Mouse (Mus musculus) kidney, postnatal 36 days (tissue): Measurements from ENCODE around the gene Rmi2.
"Not testable (repeated sequence)": the region's sequence is repeated elsewhere in the genome, so short reads cannot be mapped to it uniquely, and the experiment has no call there.

Experiments used
- DNase-seq, 2 experiments: peaks; one replicate each; pipeline ENCODE4 v3.0.0; 2021 to 2022; ENCODE audit warnings: mixed read lengths in 2 of 2

Rmi2 gene

GRCm38 (mm10) chr16:10827766-10828460 is 6.9 kb upstream of the Rmi2 start:
- DNase-seq = no peak

DNA sequence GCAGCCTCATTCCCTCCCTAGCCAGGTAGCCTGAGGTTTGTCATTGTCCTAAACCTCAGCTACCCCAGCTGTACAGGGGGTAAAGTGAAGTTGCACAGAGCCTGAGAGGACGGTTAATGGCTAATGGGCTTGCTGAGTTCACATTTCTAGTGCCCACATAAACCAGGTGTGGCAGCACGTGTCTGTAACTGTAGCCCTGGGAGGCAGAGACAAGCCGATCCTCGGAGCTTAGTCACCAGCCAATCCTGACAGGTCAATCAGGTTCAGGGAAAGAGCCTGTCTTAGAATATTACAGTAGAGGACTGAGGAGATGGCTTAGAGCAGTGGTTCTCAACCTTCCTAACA is 6.4 kb upstream of the Rmi2 start:
- peak; percentile 60 to 63 for DNase-seq

GRCm38 (mm10) chr16:10834542-10834910 is 333 bp upstream of the Rmi2 start:
- DNase-seq = no peak

DNA sequence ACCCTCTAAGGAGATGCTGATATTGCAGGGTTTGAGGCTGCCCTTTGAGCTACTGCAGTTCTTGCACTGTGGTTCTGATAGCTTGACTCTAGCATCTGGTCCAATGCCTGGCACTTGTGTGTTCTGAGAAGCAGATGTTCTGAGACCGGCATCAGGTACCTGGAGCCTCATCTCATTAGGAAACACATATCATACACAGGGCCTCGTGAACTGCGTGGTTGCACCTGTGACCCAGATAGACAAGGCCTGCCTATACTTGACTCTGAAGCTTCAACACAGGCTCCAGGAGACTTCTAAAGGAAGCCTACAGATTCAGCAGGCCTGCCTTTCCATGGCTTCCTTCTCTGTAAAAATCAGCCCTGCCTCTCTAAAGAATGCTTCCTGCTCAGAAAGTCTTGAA is 1.5 kb downstream of the Rmi2 start:
- no peak for DNase-seq

- DNase-seq = no peak
Observed at GRCm38 (mm10) chr16:10837250-10837649, 2.4 kb downstream of the Rmi2 start.

- no peak for DNase-seq
Observed at GRCm38 (mm10) chr16:10837903-10838302, 3.0 kb downstream of the Rmi2 start.

GRCm38 (mm10) chr16:10838487-10839245 is 3.8 kb downstream of the Rmi2 start:
- DNase-seq = peak; percentile 28 to 39

- DNase-seq = no peak
Observed at GRCm38 (mm10) chr16:10840018-10840417, 5.2 kb downstream of the Rmi2 start.

DNA sequence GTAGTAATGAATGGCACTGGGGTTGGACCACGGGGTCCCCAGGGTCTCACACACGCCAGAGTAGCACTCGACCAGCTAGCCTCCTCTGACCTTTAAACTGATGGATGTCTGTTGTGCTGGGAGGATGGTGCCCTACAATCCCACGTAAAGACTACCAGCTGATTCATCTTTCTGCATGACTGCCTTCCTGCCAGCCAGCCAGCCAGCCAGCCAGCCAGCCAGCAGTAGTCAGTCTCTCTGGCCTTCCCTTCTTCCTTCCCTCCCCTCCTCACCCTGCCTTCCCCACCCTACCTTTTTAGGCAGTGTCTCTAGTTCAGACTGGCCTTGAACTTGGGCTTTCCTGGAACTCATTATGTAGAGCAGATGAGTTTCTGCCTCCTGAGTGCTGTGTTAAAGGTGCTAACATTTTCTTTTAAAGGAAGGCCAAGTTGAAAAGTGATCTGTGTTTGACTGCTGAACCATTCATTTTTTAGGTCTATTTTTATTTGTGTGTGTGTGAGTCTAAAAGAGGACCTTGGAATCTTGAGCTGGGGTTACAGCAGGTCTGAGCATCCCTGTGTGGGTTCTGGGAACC is 7.5 kb downstream of the Rmi2 start:
- DNase-seq = peak; percentile 67 to 70

DNA sequence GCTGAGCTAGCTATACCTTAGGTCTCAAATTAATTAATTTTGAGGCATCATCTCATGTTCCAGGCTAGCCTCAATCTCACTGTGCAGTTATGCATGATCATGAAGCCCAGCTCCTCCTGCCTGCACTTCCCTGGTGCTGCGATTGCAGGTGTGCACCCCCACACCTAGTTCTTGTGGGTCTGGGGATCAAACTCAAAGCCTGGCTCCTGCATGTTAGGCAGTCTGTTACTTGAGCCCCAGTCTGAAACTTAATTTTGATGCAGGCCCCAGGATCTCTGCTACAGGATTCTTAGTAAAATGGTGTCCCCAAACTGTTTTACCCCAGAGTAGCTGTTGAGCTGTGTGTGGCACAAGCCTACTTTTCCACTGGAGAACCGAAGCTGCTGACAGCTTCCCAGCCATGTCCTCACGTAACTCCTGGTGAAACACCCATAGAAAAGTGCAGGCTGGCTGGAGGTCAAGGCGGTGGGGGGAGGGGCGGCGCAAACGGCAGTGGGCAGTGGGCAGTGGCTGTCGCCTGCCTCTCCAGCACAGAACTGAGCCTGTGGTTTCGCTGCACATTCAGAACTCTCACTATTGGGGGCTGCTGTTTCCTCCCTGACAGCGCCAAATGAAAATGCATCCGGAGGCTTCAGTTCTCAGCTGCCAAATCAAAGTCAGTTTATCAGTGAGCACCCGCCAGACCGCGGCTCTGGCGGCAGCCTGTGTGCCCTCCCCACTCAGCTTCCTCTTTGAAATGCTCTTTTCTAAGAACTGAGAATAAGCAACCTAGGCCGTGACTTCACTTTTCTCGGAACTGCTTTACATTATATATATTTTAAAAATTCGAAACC is 8.8 kb downstream of the Rmi2 start:
- DNase-seq = peak; percentile 18 to 57

GRCm38 (mm10) chr16:10844319-10844670 is 9.4 kb downstream of the Rmi2 start:
- DNase-seq = peak; percentile 15 to 32

DNA sequence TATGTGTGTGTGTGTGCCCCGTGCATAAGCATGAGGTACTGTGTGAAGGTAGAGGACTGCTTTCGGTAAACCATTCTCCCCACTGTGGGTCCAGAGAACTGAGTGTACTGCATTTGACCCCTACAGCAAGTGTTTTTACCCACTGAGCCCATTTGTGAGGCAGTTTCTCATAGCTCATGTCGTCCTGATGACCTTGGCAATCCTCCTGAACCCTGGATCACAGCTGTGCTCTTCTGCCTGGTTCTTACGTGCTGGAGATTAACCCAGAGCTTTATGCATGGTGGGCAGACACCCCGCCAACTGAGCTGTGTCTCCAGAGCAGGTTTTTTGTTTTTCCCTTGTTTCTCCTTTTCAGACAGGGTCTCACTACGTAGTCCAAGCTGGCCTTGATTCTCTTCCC is 11.1 kb downstream of the Rmi2 start:
- no peak for DNase-seq

GRCm38 (mm10) chr16:10846503-10846902 is 11.6 kb downstream of the Rmi2 start:
- DNase-seq = peak; percentile 77 to 90

DNA sequence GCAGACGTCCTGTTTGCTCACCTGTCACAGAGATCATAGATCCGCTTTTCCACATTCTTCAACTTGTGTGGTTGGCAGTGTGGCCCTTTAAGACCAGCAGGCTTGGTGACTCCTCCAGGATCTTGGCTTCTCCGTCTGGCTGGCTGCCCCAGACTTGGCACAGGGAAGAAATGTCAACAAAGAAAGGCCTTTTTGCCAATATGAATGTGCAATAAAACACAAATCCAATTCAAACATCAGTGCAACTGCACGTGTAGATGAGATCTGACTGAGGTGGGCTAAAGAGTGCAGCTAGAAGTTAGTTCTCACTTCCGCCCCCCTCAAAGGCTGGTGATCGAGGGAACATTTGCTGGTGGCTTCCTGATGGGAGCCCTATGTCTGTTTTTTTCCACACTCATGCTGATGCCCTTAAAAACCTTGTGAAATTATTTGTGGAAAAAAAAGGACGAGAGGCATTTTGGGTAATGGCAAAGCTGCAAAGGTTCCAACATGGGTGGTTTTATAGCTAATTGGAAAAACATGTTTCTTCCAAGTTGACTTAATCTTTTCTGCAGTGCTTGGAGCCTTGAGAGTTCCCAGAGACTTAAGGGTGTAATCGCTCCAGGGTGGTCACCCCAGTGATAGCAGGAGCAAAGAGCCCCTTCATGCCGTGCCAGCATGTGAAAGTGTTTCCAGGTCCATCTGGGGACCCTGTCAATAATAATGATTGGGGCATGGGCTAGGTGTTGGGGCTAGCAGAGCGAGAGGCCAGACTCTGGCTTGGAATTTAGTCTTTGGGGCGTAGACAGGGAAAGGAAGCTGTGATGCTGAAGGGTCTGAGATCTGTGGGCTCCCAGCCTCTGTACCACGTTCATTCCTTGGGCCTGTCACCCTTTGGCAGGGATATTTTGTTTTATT is 15.4 kb downstream of the Rmi2 start:
- DNase-seq = peak; percentile 79 to 85

DNA sequence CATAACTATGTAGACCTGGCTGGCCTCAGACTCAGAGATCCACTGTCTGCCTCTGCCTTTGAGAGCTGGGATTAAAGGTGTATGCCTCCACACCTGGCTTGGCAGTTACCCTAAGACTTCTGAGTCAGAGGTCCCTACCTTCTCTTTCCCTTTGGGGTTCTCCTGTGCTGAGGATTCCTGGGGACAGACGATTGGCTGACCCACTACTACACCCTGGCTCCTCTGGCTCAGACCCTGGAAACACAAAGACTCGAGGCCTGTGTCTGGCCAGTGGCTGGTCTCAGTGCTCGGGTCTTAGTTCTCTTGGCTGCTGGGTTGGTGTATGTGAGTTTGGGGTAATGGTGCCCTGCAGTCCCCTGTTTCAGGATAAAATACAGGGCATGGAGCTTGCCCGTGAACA is 16.0 kb downstream of the Rmi2 start:
- DNase-seq = no peak

GRCm38 (mm10) chr16:10852216-10852615 is 17.4 kb downstream of the Rmi2 start:
- not testable (repeated sequence) for DNase-seq

DNA sequence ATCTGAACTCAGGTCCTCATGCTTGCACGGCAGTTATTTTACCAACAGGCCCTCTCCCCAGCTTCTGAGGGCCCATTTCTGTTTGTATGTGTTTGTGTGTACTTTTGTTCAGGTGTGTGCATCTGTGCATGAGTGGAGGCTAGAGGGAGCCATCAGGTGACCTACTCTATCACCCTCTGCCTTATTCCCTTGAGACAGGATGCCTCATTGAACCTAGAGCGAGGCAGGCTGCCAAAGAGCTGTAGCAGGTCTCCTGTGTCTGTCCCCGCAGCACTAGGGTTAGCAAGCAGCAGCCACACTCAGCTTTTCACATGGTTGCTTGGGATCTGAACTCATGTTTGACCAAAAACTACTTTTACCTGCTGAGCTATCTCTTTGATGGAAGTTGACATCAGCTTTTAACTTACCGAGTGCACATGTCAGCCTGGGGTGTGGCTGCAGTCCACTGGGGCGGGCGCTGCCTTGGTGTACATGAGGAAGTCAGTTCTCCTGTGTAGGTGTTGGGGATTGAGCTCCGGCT is 24.9 kb downstream of the Rmi2 start:
- no peak for DNase-seq

- DNase-seq = no peak
Observed at GRCm38 (mm10) chr16:10861408-10861807, 26.5 kb downstream of the Rmi2 start.

- DNase-seq = no peak
Observed at GRCm38 (mm10) chr16:10864833-10865591, 30.2 kb downstream of the Rmi2 start.

DNA sequence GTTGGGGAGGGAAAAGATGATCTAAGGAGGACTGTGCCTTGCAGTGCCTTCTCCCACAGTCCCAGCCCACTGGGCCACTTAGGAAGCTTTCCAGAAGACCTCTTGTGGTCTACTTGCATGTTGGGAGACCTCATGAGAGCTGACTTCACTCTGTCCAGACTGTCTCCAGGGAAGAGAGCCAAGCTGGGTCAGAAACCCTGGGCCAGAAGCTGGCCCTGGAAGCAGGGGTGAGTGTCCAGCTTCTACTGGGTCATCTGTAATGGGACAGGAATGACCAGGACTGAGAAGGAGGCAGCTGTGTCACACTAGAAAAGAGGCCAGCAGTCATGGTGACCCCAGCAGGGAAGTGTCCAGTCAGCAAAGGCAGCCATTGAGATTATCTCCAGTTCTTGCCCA is 30.7 kb downstream of the Rmi2 start:
- peak; percentile 29 to 33 for DNase-seq

GRCm38 (mm10) chr16:10866841-10867240 is 32.0 kb downstream of the Rmi2 start:
- DNase-seq = no peak
